Mouse (Mus musculus): ENCODE measurements around the gene Rnf207. TPM values are rescaled to one million over a fixed set of nuclear protein-coding genes. Genes with fewer than 3 reads are reported as not detected.

Rnf207 gene
- total RNA-seq, 2 experiments from 2014 or later: not detected

- DNase-seq: peak; percentile 85
Measured at GRCm38 (mm10) chr4:152272449-152273049, 46.2 kb downstream of the Rnf207 start.

GRCm38 (mm10) chr4:152272006-152272405 is 46.8 kb downstream of the Rnf207 start:
- DNase-seq: peak; percentile 59

- no peak for DNase-seq
Measured at GRCm38 (mm10) chr4:152271334-152271733, 47.5 kb downstream of the Rnf207 start.

GRCm38 (mm10) chr4:152270599-152270998 is 48.2 kb downstream of the Rnf207 start:
- no peak for DNase-seq

- no peak for DNase-seq
Measured at GRCm38 (mm10) chr4:152269967-152270366, 48.8 kb downstream of the Rnf207 start.

- DNase-seq: peak; percentile 85
Measured at GRCm38 (mm10) chr4:152267748-152268369, 50.9 kb downstream of the Rnf207 start.

- peak; percentile 82 for DNase-seq
Measured at GRCm38 (mm10) chr4:152266236-152266895, 52.4 kb downstream of the Rnf207 start.

- no peak for DNase-seq
Measured at GRCm38 (mm10) chr4:152265791-152266190, 53.0 kb downstream of the Rnf207 start.

GRCm38 (mm10) chr4:152264867-152265568 is 53.8 kb downstream of the Rnf207 start:
- DNase-seq: no peak

- no peak for DNase-seq
Measured at GRCm38 (mm10) chr4:152264177-152264530, 54.6 kb downstream of the Rnf207 start.

GRCm38 (mm10) chr4:152263512-152264176 is 55.1 kb downstream of the Rnf207 start:
- no peak for DNase-seq

- no peak for DNase-seq
Measured at GRCm38 (mm10) chr4:152263089-152263488, 55.7 kb downstream of the Rnf207 start.

- peak; percentile 56 for DNase-seq
Measured at GRCm38 (mm10) chr4:152262187-152262586, 56.6 kb downstream of the Rnf207 start.

- DNase-seq: no peak
Measured at GRCm38 (mm10) chr4:152260451-152260850, 58.3 kb downstream of the Rnf207 start.

- peak; percentile 67 for DNase-seq
Measured at GRCm38 (mm10) chr4:152257070-152257469, 61.7 kb downstream of the Rnf207 start.

Other genes starting within 250 kb of the Rnf207 start
- gene Plekhg5, start 246.5 kb downstream of the Rnf207 start, total RNA-seq (2021): 1 to 10 TPM; 5.0 to 6.5 TPM
- gene Tnfrsf25, start 203.1 kb downstream of the Rnf207 start, total RNA-seq (2021): 1 to 10 TPM; 1.2 TPM
- gene Espn, start 166.6 kb downstream of the Rnf207 start, total RNA-seq (2021): under 1 TPM; 0.23 to 0.38 TPM
- not detected for gene Hes2, start 160.1 kb downstream of the Rnf207 start, total RNA-seq (2021)
- 10 to 100 TPM; 15.4 to 19.1 TPM for gene Acot7, start 140.9 kb downstream of the Rnf207 start, total RNA-seq (2021)
- 10 to 100 TPM in 1 of 2 experiments, 1 to 10 TPM in 1; 9.9 to 11.0 TPM for gene Gpr153, start 44.8 kb downstream of the Rnf207 start, total RNA-seq (2021)
- gene Hes3, start 27.3 kb downstream of the Rnf207 start, total RNA-seq (2021): not detected
- 10 to 100 TPM; 16.5 to 16.8 TPM for gene Icmt, start 21.8 kb downstream of the Rnf207 start, total RNA-seq (2021)
- gene Rpl22, start 6.7 kb upstream of the Rnf207 start, total RNA-seq (2021): 100 to 1,000 TPM; 194 to 222 TPM
- gene Chd5, start 19.7 kb upstream of the Rnf207 start, total RNA-seq (2021): under 1 TPM; 0.03 to 0.08 TPM
- under 1 TPM; 0.67 to 0.94 TPM for gene Nphp4, start 157.7 kb upstream of the Rnf207 start, total RNA-seq (2021)
- gene Kcnab2, start 158.9 kb upstream of the Rnf207 start, total RNA-seq (2021): 1 to 10 TPM; 2.2 to 2.8 TPM

All from gastrocnemius, postnatal 25 days (tissue).